Mouse (Mus musculus) cerebellum, postnatal 25 days (tissue): ENCODE data around the gene Ankrd6.
"Not testable (repeated sequence)": the region's sequence is repeated elsewhere in the genome, so short reads cannot be mapped to it uniquely, and the experiment has no call there.

Experiments
- DNase-seq, 2 experiments: peaks; one replicate each; pipeline ENCODE4 v3.0.0; 2021; ENCODE audit warnings: mixed read lengths in 2 of 2

Gene Ankrd6

GRCm38 (mm10) chr4:32950356-32951034 is at the start of gene Ankrd6:
Ankrd6 (minus strand) TSS chr4:32950841.
- DNase-seq: peak; percentile 90 to 93

GRCm38 (mm10) chr4:32998996-32999395 is 48.4 kb upstream of the Ankrd6 start:
- no peak for DNase-seq

DNA sequence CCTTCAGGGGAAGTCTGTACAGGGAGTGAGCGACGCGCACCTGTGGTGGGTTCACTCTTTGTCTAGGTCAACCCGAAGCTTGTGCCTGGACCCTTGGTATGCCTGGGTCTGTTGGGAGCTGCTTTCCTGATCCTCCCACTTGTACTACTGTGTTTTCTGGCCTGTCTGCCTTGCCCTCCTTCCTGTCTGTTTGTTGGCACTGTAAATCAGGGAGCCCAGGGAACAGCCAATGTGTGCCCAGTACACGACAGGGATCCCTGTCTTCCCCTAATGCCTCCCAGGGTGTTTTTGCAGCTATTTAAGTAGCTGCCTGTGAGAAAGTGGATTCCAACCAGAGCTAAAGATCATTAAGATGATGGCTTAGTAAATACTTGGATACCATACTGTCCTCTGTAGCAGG is 46.9 kb upstream of the Ankrd6 start:
- DNase-seq: peak in 1 of 2 experiments; percentile 43

- no peak for DNase-seq
Observed at GRCm38 (mm10) chr4:32996083-32996482, 45.4 kb upstream of the Ankrd6 start.

DNA sequence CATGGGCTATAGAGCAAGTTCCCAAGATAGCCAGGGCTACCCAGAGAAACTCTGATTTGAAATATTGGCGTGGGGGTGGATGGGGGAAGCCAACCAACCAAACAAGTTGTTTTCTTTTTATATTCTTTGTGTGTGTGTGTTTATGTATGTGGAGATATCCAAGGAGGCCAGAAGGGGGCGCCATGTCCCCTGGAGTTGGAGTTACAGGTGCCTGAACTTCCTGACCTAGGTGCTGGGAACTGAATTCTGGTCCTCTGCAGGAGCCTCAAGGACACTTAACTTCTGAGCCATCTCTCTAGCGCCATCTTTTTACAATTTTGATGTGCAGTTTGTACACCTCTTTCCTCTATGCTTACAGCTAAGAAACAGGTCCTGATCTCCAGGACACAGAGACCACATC is 43.5 kb upstream of the Ankrd6 start:
- DNase-seq: no peak

GRCm38 (mm10) chr4:32989346-32989745 is 38.7 kb upstream of the Ankrd6 start:
- DNase-seq: peak; percentile 60 to 67

GRCm38 (mm10) chr4:32987006-32987405 is 36.4 kb upstream of the Ankrd6 start:
- no peak for DNase-seq

GRCm38 (mm10) chr4:32985684-32986083 is 35.0 kb upstream of the Ankrd6 start:
- no peak for DNase-seq

- DNase-seq: peak in 1 of 2 experiments; percentile 44
Observed at GRCm38 (mm10) chr4:32984801-32985675, 34.4 kb upstream of the Ankrd6 start.

- no peak for DNase-seq
Observed at GRCm38 (mm10) chr4:32984242-32984641, 33.6 kb upstream of the Ankrd6 start.

- DNase-seq: peak; percentile 85 to 86
Observed at GRCm38 (mm10) chr4:32983176-32984155, 32.8 kb upstream of the Ankrd6 start.

- DNase-seq: peak in 1 of 2 experiments; percentile 71
Observed at GRCm38 (mm10) chr4:32982716-32983175, 32.1 kb upstream of the Ankrd6 start, which contains the start of gene Rragd. Rragd (plus strand) TSS chr4:32983037.

- DNase-seq: peak; percentile 46 to 58
Observed at GRCm38 (mm10) chr4:32982041-32982715, 31.5 kb upstream of the Ankrd6 start.

- no peak for DNase-seq
Observed at GRCm38 (mm10) chr4:32981617-32982016, 31.0 kb upstream of the Ankrd6 start.

- no peak for DNase-seq
Observed at GRCm38 (mm10) chr4:32980061-32980460, 29.4 kb upstream of the Ankrd6 start.

DNA sequence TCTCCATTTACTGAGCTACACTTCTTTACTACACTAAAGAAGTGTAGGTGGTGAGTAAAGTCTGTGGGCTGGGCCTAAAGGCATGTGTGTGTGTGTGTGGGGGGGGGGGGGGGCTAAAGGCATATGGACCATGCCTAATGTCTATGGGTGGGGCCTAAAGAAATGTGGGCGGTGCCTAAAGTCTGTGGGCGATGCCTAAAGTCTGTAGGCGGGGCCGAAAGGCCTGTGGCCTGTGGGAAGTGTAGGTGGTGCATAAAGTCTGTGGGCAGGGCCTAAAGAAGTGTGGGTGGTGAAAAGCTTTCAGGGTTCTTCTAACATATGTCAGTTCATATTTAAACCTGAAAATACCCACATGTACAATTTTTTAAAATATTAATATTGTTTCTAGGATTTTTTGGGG is 26.7 kb upstream of the Ankrd6 start:
- no peak for DNase-seq

DNA sequence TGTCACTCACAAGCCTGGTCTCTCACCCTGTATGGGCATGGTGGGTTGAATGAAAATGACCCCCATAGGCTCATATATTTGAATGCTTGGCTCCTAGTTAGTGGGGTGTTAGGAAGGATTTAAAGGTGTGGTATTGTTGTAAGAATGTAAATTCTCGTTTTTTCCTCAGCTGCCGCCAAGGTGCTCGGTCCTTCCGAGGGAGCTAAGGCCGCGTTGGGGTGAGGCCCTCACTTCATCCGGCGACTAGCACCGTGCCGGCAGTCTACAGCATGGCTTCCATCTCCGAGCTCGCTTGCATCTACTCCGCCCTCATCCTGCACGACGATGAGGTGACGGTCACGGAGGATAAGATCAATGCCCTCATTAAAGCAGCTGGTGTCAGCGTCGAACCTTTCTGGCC is 14.0 kb upstream of the Ankrd6 start:
- not testable (repeated sequence) for DNase-seq

DNA sequence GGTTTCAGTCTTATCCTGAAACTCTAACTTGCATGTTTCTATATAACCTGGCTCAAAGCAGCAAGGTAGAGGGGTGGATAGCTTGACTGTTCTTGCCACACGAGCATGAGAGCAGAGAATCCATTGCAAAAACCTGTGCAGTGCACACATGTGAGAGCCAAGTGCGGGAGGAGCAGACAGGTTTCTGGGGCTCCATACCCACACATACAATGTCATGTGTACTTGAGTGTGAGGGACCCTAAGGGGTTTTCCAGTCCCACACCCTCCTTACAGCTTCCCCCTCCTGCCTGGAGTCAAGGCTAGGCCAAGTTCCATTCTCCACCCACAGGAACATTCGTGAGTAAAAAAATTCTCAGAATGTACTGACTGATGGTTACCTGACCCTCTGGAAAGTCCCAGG is 10.8 kb upstream of the Ankrd6 start:
- no peak for DNase-seq

DNA sequence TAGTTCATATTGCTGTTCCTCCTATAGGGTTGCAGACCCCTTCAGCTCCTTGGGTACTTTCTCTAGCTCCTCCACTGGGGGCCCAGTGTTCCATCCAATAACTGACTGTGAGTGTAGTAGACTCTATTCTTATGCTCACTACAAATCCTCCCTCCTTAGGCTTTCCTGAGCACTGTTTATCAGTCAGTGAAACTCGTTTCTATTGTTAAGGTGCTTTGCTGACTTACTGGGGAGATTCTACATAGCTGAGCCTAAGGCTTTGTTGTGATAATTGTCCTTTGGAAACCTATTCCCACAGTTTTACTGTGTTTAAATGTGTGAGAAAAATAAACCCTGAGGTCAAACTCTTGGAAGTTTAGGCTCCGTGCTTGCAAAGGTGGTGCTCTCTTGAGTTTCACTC is 5.8 kb upstream of the Ankrd6 start:
- DNase-seq: no peak

DNA sequence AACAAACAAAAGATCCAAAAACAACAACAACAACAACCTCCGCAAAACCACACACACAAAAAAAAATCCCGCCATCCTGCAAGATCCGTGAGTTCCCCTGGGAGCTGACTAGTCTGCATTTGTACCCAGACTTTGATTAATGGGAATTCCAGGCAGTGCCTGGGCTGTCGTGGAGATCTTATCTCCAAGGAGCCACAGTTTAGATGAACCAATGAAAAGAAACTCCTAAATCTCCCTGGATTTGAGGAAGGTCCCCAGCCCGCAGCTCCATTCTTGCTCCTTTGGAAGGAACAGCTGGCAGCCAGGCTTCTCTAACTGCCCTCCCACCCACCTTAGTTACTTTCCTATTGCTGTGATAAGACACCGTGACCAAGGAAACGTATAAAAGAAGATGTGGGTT is 2.0 kb upstream of the Ankrd6 start:
- no peak for DNase-seq

DNA sequence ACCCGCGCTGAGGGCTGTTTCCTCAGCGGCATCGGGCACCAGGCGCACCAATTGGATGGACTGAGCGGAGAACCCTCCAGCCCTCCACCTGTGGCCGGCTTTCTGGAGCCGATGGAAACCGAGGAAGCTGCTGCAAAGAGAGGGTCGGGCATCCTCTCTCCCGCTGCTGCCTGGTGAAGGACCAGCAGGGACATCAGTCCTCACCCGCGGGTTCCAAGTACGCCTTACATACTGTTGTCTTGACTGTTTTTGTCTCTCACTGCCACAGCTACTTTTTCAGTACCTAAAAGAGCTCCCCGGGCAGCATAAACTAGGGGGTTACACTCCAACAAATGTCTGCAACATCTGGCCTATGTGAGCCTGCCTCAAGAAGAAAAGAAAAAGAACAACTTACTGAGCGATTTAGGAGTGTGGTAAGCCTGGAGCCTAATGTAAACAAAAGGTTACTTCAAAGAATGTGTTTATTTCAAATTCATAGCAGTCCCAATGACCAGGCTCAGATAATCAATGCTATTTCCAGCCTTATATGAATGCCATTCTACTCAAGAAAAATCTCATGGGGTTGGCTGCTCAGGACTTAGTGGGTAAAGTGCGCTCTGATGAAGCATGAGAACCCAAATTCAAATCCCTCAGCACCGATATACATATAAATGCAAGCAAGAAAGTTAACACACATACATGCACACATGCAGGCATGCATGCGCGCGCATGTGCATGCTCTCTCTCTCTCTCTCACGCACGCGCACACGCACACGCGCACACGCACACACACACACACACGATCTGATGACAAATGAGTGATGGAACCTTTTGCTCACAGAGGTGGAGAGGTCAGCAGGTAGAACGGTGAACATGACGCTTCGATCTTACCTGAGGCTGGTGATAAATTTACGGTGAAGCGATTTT is 647 bp upstream of the Ankrd6 start:
- peak; percentile 22 to 46 for DNase-seq
